Mouse (Mus musculus): ENCODE measurements around the gene Plk5. TPM values are rescaled to one million over a fixed set of nuclear protein-coding genes. Genes with fewer than 3 reads are reported as not detected.

Gene Plk5
- polyA plus RNA-seq, 1 experiment = 6.0 TPM

- no peak for TF ChIP-seq POLR2A (IDR thresholded peaks at IDR 0.05; ENCODE audit: borderline replicate concordance, extremely low read depth, low read depth, low read length)
- peak; percentile 44; the same call in 1 of the 2 replicates for TF ChIP-seq CTCF (IDR thresholded peaks at IDR 0.05; ENCODE audit: insufficient read depth, low read length)
- 72% methylated on average over 21 of the region's 21 CpGs for WGBS
- no peak for DNase-seq
- Histone ChIP-seq H3K4me1 (ENCODE audit: control insufficient read depth, insufficient read depth, low read length) (no peaks in the 10 kb centered on the region), H3K4me3 (replicated peaks; ENCODE audit: extremely low read depth, low read depth, low read length) (no peak overlapping the region)
Observed at GRCm38 (mm10) chr10:80369995-80370747, 13.9 kb downstream of the Plk5 start.

- Histone ChIP-seq H3K4me1 (ENCODE audit: control insufficient read depth, insufficient read depth, low read length) (no peaks in the 10 kb centered on the region), H3K4me3 (replicated peaks; ENCODE audit: extremely low read depth, low read depth, low read length) (peak overlapping the region; percentile 21)
- TF ChIP-seq POLR2A (IDR thresholded peaks at IDR 0.05; ENCODE audit: borderline replicate concordance, extremely low read depth, low read depth, low read length) = no peak
- TF ChIP-seq CTCF (IDR thresholded peaks at IDR 0.05; ENCODE audit: insufficient read depth, low read length) = no peak
- peak; percentile 63 for DNase-seq
- 8% methylated on average over 12 of the region's 12 CpGs for WGBS
Observed at GRCm38 (mm10) chr10:80371411-80371966, 15.2 kb downstream of the Plk5 start.

- TF ChIP-seq CTCF (IDR thresholded peaks at IDR 0.05; ENCODE audit: insufficient read depth, low read length) (no peak), POLR2A (IDR thresholded peaks at IDR 0.05; ENCODE audit: borderline replicate concordance, extremely low read depth, low read depth, low read length) (no peak)
- DNase-seq = no peak
- no peak overlapping the region for H3K4me3 ChIP-seq (replicated peaks; ENCODE audit: extremely low read depth, low read depth, low read length)
- H3K4me1 ChIP-seq (ENCODE audit: control insufficient read depth, insufficient read depth, low read length) = no peaks in the 10 kb centered on the region
- WGBS = 57% methylated on average over 9 of the region's 9 CpGs
Observed at GRCm38 (mm10) chr10:80371983-80372382, 15.7 kb downstream of the Plk5 start.

GRCm38 (mm10) chr10:80372706-80373105, 16.4 kb downstream of the Plk5 start:
- WGBS = 82% methylated on average over 6 of the region's 6 CpGs
- TF ChIP-seq POLR2A (IDR thresholded peaks at IDR 0.05; ENCODE audit: borderline replicate concordance, extremely low read depth, low read depth, low read length) (no peak), CTCF (IDR thresholded peaks at IDR 0.05; ENCODE audit: insufficient read depth, low read length) (no peak)
- no peak overlapping the region for H3K4me3 ChIP-seq (replicated peaks; ENCODE audit: extremely low read depth, low read depth, low read length)

GRCm38 (mm10) chr10:80374063-80374462, 17.8 kb downstream of the Plk5 start:
- 28% methylated on average over 6 of the region's 6 CpGs for WGBS
- DNase-seq = peak; percentile 66
- TF ChIP-seq CTCF (IDR thresholded peaks at IDR 0.05; ENCODE audit: insufficient read depth, low read length) (peak; percentile 60; the same call in 1 of the 2 replicates), POLR2A (IDR thresholded peaks at IDR 0.05; ENCODE audit: borderline replicate concordance, extremely low read depth, low read depth, low read length) (no peak)
- H3K4me1 ChIP-seq (ENCODE audit: control insufficient read depth, insufficient read depth, low read length) = no peaks in the 10 kb centered on the region
- H3K4me3 ChIP-seq (replicated peaks; ENCODE audit: extremely low read depth, low read depth, low read length) = no peak overlapping the region

More at GRCm38 (mm10) chr10:80372706-80373105, 16.4 kb downstream of the Plk5 start:
- no peaks in the 10 kb centered on the region for H3K4me1 ChIP-seq (ENCODE audit: control insufficient read depth, insufficient read depth, low read length)
- DNase-seq = no peak

- under 1% methylated on average over 7 of the region's 7 CpGs for WGBS
- peak; percentile 93 for TF ChIP-seq CTCF (IDR thresholded peaks at IDR 0.05; ENCODE audit: insufficient read depth, low read length)
- TF ChIP-seq POLR2A (IDR thresholded peaks at IDR 0.05; ENCODE audit: borderline replicate concordance, extremely low read depth, low read depth, low read length) = no peak
- Histone ChIP-seq H3K4me1 (ENCODE audit: control insufficient read depth, insufficient read depth, low read length) (no peaks in the 10 kb centered on the region), H3K4me3 (replicated peaks; ENCODE audit: extremely low read depth, low read depth, low read length) (no peak overlapping the region)
- peak; percentile 87 for DNase-seq
Observed at GRCm38 (mm10) chr10:80376160-80376559, 19.9 kb downstream of the Plk5 start.

GRCm38 (mm10) chr10:80377716-80378115, 21.5 kb downstream of the Plk5 start:
- DNase-seq = no peak
- Histone ChIP-seq H3K4me3 (replicated peaks; ENCODE audit: extremely low read depth, low read depth, low read length) (no peak overlapping the region), H3K4me1 (ENCODE audit: control insufficient read depth, insufficient read depth, low read length) (no peaks in the 10 kb centered on the region)
- 52% methylated on average over 10 of the region's 10 CpGs for WGBS
- no peak for TF ChIP-seq POLR2A (IDR thresholded peaks at IDR 0.05; ENCODE audit: borderline replicate concordance, extremely low read depth, low read depth, low read length)
- TF ChIP-seq CTCF (IDR thresholded peaks at IDR 0.05; ENCODE audit: insufficient read depth, low read length) = peak; percentile 33

- TF ChIP-seq CTCF (IDR thresholded peaks at IDR 0.05; ENCODE audit: insufficient read depth, low read length) (no peak), POLR2A (IDR thresholded peaks at IDR 0.05; ENCODE audit: borderline replicate concordance, extremely low read depth, low read depth, low read length) (no peak)
- WGBS = 77% methylated on average over 7 of the region's 7 CpGs
- H3K4me3 ChIP-seq (replicated peaks; ENCODE audit: extremely low read depth, low read depth, low read length) = no peak overlapping the region
- H3K4me1 ChIP-seq (ENCODE audit: control insufficient read depth, insufficient read depth, low read length) = peaks cover 6% of the 10 kb centered on the region
- DNase-seq = no peak
Observed at GRCm38 (mm10) chr10:80382641-80383365, 26.5 kb downstream of the Plk5 start.

GRCm38 (mm10) chr10:80383431-80383830, 27.2 kb downstream of the Plk5 start:
- Histone ChIP-seq H3K4me1 (ENCODE audit: control insufficient read depth, insufficient read depth, low read length) (peaks cover 9% of the 10 kb centered on the region), H3K4me3 (replicated peaks; ENCODE audit: extremely low read depth, low read depth, low read length) (no peak overlapping the region)
- no peak for TF ChIP-seq POLR2A (IDR thresholded peaks at IDR 0.05; ENCODE audit: borderline replicate concordance, extremely low read depth, low read depth, low read length)
- peak; percentile 40 for TF ChIP-seq CTCF (IDR thresholded peaks at IDR 0.05; ENCODE audit: insufficient read depth, low read length)
- WGBS = 48% methylated on average over 4 of the region's 4 CpGs
- no peak for DNase-seq

Data from lung, adult 2 months (tissue).